Mouse (Mus musculus) midbrain, embryonic 11.5 days (tissue): ENCODE data around the gene Pdia3. TPM values are rescaled to one million over a fixed set of nuclear protein-coding genes. Genes with fewer than 3 reads are reported as not detected.
"Not testable (repeated sequence)": the region's sequence is repeated elsewhere in the genome, so short reads cannot be mapped to it uniquely, and the experiment has no call there.

ENCODE experiments used
- ATAC-seq: fragments of 200-750 bp; cut with Nextera tagmentation; 2 replicates; pipeline ENCODE4 v1.8.0; 2017; ENCODE audit warnings: moderate TSS enrichment, moderate library complexity; ENCODE audit not compliant: low FRiP score
- DNase-seq: peaks from one replicate; pipeline ENCODE4 v3.0.0; 2015; ENCODE audit warnings: low spot score; ENCODE audit errors: missing footprints
- H3K27ac ChIP-seq: fragments of 300-500 bp; sonication (generic); 2 replicates; pipeline ENCODE4 v1.5.1; 2014; ENCODE audit warnings: low read depth, low read length
- H3K27me3 ChIP-seq: fragments of 300-500 bp; sonication (generic); 2 replicates; pipeline ENCODE4 v1.6.1; 2014; ENCODE audit warnings: mild to moderate bottlenecking, low read length, moderate library complexity, mixed read lengths; ENCODE audit not compliant: control insufficient read depth, insufficient read depth
- H3K36me3 ChIP-seq: fragments of 300-500 bp; sonication (generic); 2 replicates; pipeline ENCODE4 v1.6.1; 2014; ENCODE audit warnings: mild to moderate bottlenecking, low read length, moderate library complexity, mixed read lengths; ENCODE audit not compliant: control insufficient read depth, insufficient read depth
- H3K4me1 ChIP-seq: fragments of 300-500 bp; sonication (generic); 2 replicates; pipeline ENCODE4 v1.6.1; 2014; ENCODE audit warnings: low read length; ENCODE audit not compliant: control insufficient read depth, insufficient read depth
- H3K4me2 ChIP-seq: fragments of 300-500 bp; sonication (generic); 2 replicates; pipeline ENCODE4 v1.6.1; 2014; ENCODE audit warnings: mild to moderate bottlenecking, moderate library complexity
- H3K4me3 ChIP-seq: fragments of 300-500 bp; sonication (generic); 2 replicates; pipeline ENCODE4 v1.5.1; 2014; ENCODE audit warnings: low read depth, low read length
- H3K9ac ChIP-seq: fragments of 300-500 bp; sonication (generic); 2 replicates; pipeline ENCODE4 v1.6.1; 2014; ENCODE audit warnings: low read length
- H3K9me3 ChIP-seq: fragments of 300-500 bp; sonication (generic); 2 replicates; pipeline ENCODE4 v1.6.1; 2016; ENCODE audit warnings: low read length; ENCODE audit not compliant: control insufficient read depth
- WGBS: fragments of 180-500 bp; shearing (Covaris S2); extraction: QIAGEN DNeasy Blood & Tissue Kit; methylation state at CpG from one replicate; pipeline ENCODE4 v1.1.7; 2014; 5-methylcytosine and 5-hydroxymethylcytosine counted together
- polyA plus RNA-seq: library from polyadenylated mRNA; unstranded; fragments of >200 nt; fragmentation: Nextera tagmentation; extraction: Ambion mirVana; gene quantifications from 2 replicates; pipeline ENCODE4 v1.2.1, GENCODE M21; 2014

Pdia3 gene
- polyA plus RNA-seq: 505 and 510 TPM in 2 replicates

DNA sequence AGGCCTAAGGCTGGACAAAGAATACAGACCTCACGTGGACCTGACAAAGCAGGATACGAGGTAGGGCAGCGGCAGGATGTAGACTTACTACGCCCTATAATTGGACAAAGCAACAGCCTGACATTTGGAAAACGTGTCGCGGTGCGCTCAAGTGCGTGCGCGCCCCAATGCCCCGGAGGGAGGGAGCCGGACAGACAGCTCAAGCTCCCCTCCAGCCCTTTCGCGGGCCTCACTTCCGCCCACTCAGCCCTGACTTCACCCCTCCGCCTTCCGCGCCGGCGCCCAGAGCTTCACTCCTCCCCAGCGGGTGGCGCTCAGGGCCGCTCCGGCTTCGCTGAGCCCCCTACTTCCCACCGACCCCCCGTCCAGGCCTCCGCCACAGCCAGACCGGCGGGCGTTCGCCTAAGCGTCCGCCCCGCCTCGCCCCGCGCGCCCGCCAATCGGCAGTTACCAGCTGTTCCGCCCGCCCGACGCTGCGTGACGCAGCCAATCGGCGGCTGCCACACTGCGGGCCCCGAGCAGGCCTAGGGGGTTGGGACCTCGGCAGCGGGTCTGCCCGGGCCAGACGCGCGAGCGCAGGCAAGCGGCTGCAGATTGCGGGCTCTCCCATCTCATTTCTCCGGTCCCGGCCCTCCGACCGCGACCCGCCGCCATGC, at the start of gene Pdia3, which contains the start of gene Catsper2:
Pdia3 (plus strand) TSS at position 389 of the 656 bp plus-strand sequence.
Catsper2 (minus strand) TSS at position 406 of the 656 bp plus-strand sequence.
- Histone ChIP-seq H3K9me3 (no peaks in the 10 kb centered on the region), H3K36me3 (peaks cover 5% of the 10 kb centered on the region; the same call in 1 of the 2 replicates), H3K9ac (peak within 1 kb of the TSS; percentile 99), H3K27ac (peak within 1 kb of the TSS; percentile 96), H3K4me2 (peak within 1 kb of the TSS; percentile 76), H3K4me1 (peaks cover 16% of the 10 kb centered on the region), H3K27me3 (no peaks in the 10 kb centered on the region), H3K4me3 (peak within 1 kb of the TSS; percentile 99)
- WGBS: under 1% methylated on average over 65 of the region's 68 CpGs
- ATAC-seq (peak; percentile 99), DNase-seq (peak; percentile 99)

DNA sequence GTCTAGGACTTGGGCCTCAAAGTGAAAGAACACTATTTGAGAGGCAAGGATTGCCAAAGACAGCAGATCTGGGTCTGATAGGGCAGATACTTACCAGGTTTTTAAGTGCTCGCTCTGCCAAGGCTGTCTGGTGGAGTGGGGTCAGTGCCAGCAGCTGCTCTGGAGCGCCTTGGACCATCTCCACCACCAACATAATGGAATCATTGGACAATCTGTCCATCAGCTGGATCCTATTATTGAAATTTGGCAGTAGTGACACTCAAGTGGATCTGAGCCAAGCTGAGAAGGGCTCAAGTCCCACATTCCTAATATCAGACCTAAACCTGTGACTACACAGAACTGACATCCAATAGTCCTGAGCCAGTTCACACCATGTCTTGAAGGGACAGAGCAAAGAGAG, 44.7 kb upstream of the Pdia3 start:
- ATAC-seq (no peak), DNase-seq (no peak)
- Histone ChIP-seq H3K4me1 (no peaks in the 10 kb centered on the region), H3K9ac (no peak overlapping the region), H3K36me3 (no peaks in the 10 kb centered on the region), H3K4me3 (no peak overlapping the region), H3K27ac (no peak overlapping the region), H3K9me3 (no peaks in the 10 kb centered on the region), H3K4me2 (no peak overlapping the region), H3K27me3 (no peaks in the 10 kb centered on the region)
- WGBS: 92% methylated on average over 2 of the region's 2 CpGs

DNA sequence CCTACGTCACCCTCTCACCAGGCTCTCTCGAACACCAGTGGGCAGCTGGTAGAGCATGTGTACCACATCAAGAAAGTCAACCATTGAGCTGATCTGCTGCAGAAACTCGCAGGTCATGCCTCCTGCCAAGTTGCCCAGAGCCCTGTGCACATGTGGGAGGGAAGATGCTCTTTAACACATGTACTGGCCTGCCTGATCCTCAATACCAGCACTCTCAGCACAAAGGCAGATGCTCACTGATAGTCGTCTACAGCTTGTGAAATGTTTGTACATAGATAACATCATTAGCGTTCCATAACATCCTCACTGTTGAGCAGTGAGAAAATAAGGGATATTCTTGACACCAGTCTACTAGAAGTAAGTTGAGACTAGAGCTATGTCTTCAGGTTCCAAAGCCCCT, 42.7 kb upstream of the Pdia3 start:
- no peak for DNase-seq
- no peak overlapping the region for H3K9ac ChIP-seq
- no peaks in the 10 kb centered on the region for H3K4me1 ChIP-seq
- no peak overlapping the region for H3K4me3 ChIP-seq
- no peak overlapping the region for H3K4me2 ChIP-seq
- 89% methylated on average over 5 of the region's 5 CpGs for WGBS
- no peak overlapping the region for H3K27ac ChIP-seq
- no peaks in the 10 kb centered on the region for H3K27me3 ChIP-seq
- no peaks in the 10 kb centered on the region for H3K9me3 ChIP-seq
- ATAC-seq: no peak
- no peaks in the 10 kb centered on the region for H3K36me3 ChIP-seq

DNA sequence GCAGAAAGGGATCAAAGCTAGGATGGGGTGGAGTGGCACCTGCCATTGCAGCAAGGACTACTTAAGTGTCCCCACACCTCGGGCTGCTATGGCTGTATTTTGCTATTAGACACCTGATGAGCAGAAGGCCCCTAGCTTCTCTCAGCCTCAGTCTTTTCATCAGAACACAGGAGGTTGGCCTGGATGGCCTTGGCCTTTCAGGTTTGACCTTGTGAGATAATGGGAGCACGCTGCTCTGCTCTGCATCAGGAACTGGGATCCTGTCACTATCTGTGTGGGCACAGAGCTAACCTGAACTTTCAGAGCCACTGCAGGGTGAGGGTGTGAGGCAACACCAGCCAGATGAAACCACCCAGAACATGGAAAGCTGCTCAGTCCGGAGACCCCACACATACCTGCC, 41.3 kb upstream of the Pdia3 start:
- Histone ChIP-seq H3K4me2 (no peak overlapping the region), H3K27ac (no peak overlapping the region), H3K4me3 (no peak overlapping the region), H3K9me3 (no peaks in the 10 kb centered on the region), H3K9ac (no peak overlapping the region), H3K27me3 (no peaks in the 10 kb centered on the region), H3K36me3 (no peaks in the 10 kb centered on the region), H3K4me1 (no peaks in the 10 kb centered on the region)
- ATAC-seq: no peak
- WGBS: 85% methylated on average over 3 of the region's 3 CpGs
- DNase-seq: no peak

DNA sequence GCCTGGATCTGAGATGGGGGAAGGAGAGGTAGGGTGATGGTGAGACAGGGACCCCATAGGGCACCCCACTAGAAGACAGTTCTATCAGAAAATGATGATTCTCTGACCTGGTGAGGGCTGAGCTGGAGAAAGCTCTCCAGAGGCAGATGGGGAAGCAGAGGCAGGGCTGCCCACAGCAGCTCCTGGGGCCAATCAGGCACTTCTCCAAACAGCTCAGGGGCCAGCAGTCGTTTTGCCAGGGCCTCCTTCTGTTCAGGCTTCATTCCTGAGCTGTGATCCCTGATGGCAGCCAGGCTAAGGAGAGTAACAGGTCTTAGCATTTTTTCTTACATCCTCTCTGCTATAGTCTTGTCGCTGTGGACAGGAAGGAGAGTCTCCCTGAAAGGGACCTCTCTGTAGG, 38.8 kb upstream of the Pdia3 start:
- Histone ChIP-seq H3K36me3 (no peaks in the 10 kb centered on the region), H3K9me3 (no peaks in the 10 kb centered on the region), H3K4me2 (no peak overlapping the region), H3K9ac (no peak overlapping the region), H3K4me1 (no peaks in the 10 kb centered on the region), H3K27ac (no peak overlapping the region), H3K27me3 (no peaks in the 10 kb centered on the region), H3K4me3 (no peak overlapping the region)
- WGBS: 66% methylated on average over 2 of the region's 2 CpGs
- DNase-seq (no peak), ATAC-seq (no peak)

DNA sequence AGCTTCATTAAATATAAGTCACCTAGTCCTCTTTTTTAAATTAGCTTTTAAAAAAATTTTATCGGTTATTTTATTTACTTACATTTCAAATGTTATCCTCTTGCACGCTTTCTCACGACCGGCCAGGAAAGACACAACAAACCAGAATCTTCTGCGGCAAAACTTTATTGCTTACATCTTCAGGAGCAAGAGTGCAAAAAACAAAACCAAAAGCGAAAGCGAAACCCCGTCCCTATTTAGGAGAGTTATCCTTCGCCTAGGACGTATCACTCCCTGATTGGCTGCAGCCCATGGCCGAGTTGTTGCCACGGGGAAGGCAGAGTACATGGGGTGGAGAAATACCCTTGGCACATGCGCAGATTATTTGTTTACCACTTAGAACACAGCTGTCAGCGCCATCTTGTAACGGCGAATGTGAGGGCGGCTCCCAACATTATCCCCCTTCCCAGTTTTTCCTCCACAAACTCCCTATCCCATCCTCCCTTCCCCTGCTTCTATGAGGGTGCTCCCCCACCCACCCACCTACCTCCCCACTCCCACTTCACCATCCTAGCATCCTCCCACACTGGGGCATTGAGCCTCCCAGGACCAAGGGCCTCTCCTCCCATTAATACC, 26.5 kb upstream of the Pdia3 start, which contains the start of gene Strc:
Strc (minus strand) TSS at position 208 of the 615 bp plus-strand sequence.
- not testable (repeated sequence) for H3K27ac ChIP-seq, H3K4me3 ChIP-seq, DNase-seq, H3K4me1 ChIP-seq, H3K4me2 ChIP-seq, H3K9me3 ChIP-seq, H3K9ac ChIP-seq, H3K27me3 ChIP-seq, ATAC-seq, H3K36me3 ChIP-seq
- WGBS: 95% methylated on average over 14 of the region's 17 CpGs

DNA sequence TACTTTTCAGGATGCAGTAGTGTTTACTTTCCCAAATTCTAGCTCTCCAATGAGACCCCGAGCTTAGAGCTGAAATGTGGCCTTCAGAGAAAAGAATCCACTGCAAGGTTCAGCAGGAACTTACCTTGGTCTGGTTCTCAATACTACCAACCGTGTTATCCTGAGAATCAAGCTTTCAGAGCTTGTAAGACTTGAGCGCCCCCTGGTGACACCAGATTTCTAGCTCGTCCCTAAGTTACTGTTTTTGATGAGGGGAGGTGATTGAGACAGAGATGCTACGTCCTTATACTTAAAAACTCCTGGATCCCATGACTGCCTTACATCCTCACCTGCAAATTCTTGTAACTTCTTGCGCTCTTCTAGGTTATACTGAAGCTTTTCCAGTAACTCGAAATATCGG, 17.0 kb upstream of the Pdia3 start:
- Histone ChIP-seq H3K27ac (no peak overlapping the region), H3K9me3 (no peaks in the 10 kb centered on the region), H3K4me3 (no peak overlapping the region), H3K4me2 (no peak overlapping the region), H3K9ac (no peak overlapping the region), H3K36me3 (no peaks in the 10 kb centered on the region), H3K27me3 (no peaks in the 10 kb centered on the region), H3K4me1 (no peaks in the 10 kb centered on the region)
- DNase-seq: peak; percentile 99
- 11% methylated on average over 8 of the region's 8 CpGs for WGBS
- ATAC-seq: no peak

DNA sequence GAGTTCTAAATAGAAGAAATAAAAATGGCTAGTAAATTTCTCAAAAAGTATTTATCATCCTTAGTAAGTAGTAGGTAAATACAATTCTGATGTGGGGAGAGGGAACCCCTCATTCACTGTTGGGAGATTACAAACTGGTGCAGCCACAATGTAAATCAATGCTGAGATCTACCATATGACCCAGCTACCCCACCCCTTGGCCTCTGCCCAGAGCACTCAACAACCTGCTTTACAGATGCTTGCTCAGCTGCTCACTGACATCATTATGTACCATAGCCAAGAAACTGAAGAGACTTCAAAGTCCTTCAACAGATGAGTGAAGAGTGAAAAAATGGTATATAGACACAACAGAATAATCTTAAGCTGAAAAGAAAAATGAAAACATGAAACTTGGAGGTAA, 10.3 kb upstream of the Pdia3 start:
- H3K4me3 ChIP-seq: no peak overlapping the region
- no peak overlapping the region for H3K27ac ChIP-seq
- DNase-seq: no peak
- no peak for ATAC-seq
- no peaks in the 10 kb centered on the region for H3K4me1 ChIP-seq
- H3K9ac ChIP-seq: no peak overlapping the region
- H3K9me3 ChIP-seq: no peaks in the 10 kb centered on the region
- no peaks in the 10 kb centered on the region for H3K36me3 ChIP-seq
- no peaks in the 10 kb centered on the region for H3K27me3 ChIP-seq
- no peak overlapping the region for H3K4me2 ChIP-seq

DNA sequence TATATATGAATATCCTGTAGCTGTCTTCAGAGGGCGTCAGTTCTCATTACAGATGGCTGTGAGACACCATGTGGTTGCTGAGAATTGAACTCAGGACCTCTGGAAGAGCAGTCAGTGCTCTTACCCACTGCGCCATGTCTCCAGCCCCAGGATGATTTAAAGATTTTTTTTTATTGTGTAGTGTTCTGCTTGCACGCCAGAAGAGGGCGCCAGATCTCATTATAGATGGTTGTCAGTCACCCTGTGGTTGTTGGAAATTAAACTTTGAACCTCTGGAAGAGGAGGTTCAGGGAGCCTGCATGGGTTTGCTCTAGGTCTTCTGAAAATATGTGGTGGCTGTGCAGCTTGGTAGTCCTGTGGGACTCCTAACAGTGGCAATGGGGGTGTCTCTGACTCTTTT, 5.4 kb upstream of the Pdia3 start:
- Histone ChIP-seq H3K4me1 (no peaks in the 10 kb centered on the region), H3K9ac (no peak overlapping the region), H3K27ac (no peak overlapping the region), H3K4me2 (no peak overlapping the region), H3K36me3 (no peaks in the 10 kb centered on the region), H3K9me3 (no peaks in the 10 kb centered on the region), H3K4me3 (no peak overlapping the region), H3K27me3 (no peaks in the 10 kb centered on the region)
- WGBS: 30% methylated on average over 4 of the region's 4 CpGs
- ATAC-seq (no peak), DNase-seq (peak; percentile 76)
